Mouse (Mus musculus) CH12.LX (cell line): ENCODE results near the gene B4galt1. TPM values are rescaled to one million over a fixed set of nuclear protein-coding genes. Genes with fewer than 3 reads are reported as not detected.
A peak's percentile ranks its signal among the peaks of the same experiment; 100 is the strongest.

ENCODE experiments used
- DNase-seq: peaks from one replicate; pipeline ENCODE4 v3.0.0-alpha.2; 2013; ENCODE audit errors: extremely low read depth
- H3K27ac ChIP-seq: 2 replicates; pipeline ENCODE4 v1.5.1; 2012; ENCODE audit warnings: low read depth, mild to moderate bottlenecking, control low read depth, moderate library complexity; ENCODE audit not compliant: insufficient read depth
- H3K27me3 ChIP-seq: replicated peaks from 2 replicates; pipeline ENCODE3; 2012; ENCODE audit warnings: inconsistent platforms
- H3K36me3 ChIP-seq, 2 experiments: replicated peaks in 1 of 2; 2 replicates each; pipeline versions ENCODE3 to v1.6.1; 2012; ENCODE audit warnings: inconsistent platforms in 1 of 2, low read length in 1 of 2, mild to moderate bottlenecking in 1 of 2, mixed read lengths in 1 of 2, moderate library complexity in 1 of 2; ENCODE audit not compliant: control insufficient read depth in 1 of 2, insufficient read depth in 1 of 2
- H3K4me1 ChIP-seq, 2 experiments: 2 replicates each; pipeline ENCODE4 v1.6.1; 2012; ENCODE audit warnings: inconsistent platforms in 1 of 2, moderate library complexity in 1 of 2; ENCODE audit not compliant: insufficient read depth in 2 of 2, control insufficient read depth in 1 of 2
- H3K4me2 ChIP-seq: 2 replicates; pipeline ENCODE4 v1.6.1; 2012; ENCODE audit warnings: low read depth, mild to moderate bottlenecking, control low read depth; ENCODE audit not compliant: poor library complexity, insufficient read depth, severe bottlenecking
- H3K4me3 ChIP-seq, 3 experiments: fragments of 150-350 bp in 1 of 3; sonication (generic) in 1 of 3; replicated peaks in 1 of 3; 2 replicates each; pipeline versions ENCODE3 to v1.5.1; 2011 to 2012; ENCODE audit warnings: low read depth in 2 of 3, low read length in 2 of 3, mild to moderate bottlenecking in 2 of 3, moderate library complexity in 2 of 3, control low read depth in 1 of 3, improper control_type of control experiment in 1 of 3, inconsistent platforms in 1 of 3, mixed read lengths in 1 of 3; ENCODE audit not compliant: poor library complexity in 1 of 3
- H3K79me2 ChIP-seq: replicated peaks from 2 replicates; pipeline ENCODE4 v1.6.1; 2012; ENCODE audit warnings: mild to moderate bottlenecking, moderate library complexity; ENCODE audit not compliant: control insufficient read depth, poor library complexity, insufficient read depth, severe bottlenecking; ENCODE audit errors: extremely low read depth
- H3K9ac ChIP-seq: 2 replicates; pipeline ENCODE4 v1.6.1; 2012; ENCODE audit warnings: low read depth, mild to moderate bottlenecking, control low read depth, moderate library complexity; ENCODE audit not compliant: insufficient read depth
- H3K9me3 ChIP-seq: replicated peaks from 2 replicates; pipeline ENCODE3; 2012; ENCODE audit warnings: low read length, inconsistent platforms, mixed read lengths
- BHLHE40 ChIP-seq: IDR thresholded peaks from 2 replicates; pipeline ENCODE4 v1.6.1; 2011; ENCODE audit warnings: mild to moderate bottlenecking, low read depth, low read length, improper control_type of control experiment
- CHD1 ChIP-seq: IDR thresholded peaks from 2 replicates; pipeline ENCODE4 v1.6.1; 2012; ENCODE audit warnings: low read depth, low read length, improper control_type of control experiment, inconsistent platforms
- E2F4 ChIP-seq: IDR thresholded peaks from 2 replicates; pipeline ENCODE4 v1.6.1; 2011; ENCODE audit warnings: low read depth, low read length, improper control_type of control experiment; ENCODE audit not compliant: insufficient replicate concordance
- ETS1 ChIP-seq: conservative IDR thresholded peaks from 2 replicates; pipeline ENCODE4 v1.6.1; 2012; ENCODE audit warnings: low read depth, mild to moderate bottlenecking, inconsistent platforms, low read length, improper control_type of control experiment, moderate library complexity
- JUN ChIP-seq: IDR thresholded peaks from 2 replicates; pipeline ENCODE4 v1.6.1; 2011; ENCODE audit warnings: low read depth, mild to moderate bottlenecking, low read length, improper control_type of control experiment, moderate library complexity; ENCODE audit not compliant: insufficient read depth
- MAFK ChIP-seq: IDR thresholded peaks from 2 replicates; pipeline ENCODE4 v1.6.1; 2011; ENCODE audit warnings: low read length, improper control_type of control experiment; ENCODE audit not compliant: insufficient replicate concordance
- MAZ ChIP-seq: IDR thresholded peaks from 2 replicates; pipeline ENCODE4 v1.6.1; 2012; ENCODE audit warnings: low read depth, mild to moderate bottlenecking, inconsistent platforms, low read length, improper control_type of control experiment, moderate library complexity
- MEF2A ChIP-seq: IDR thresholded peaks from 2 replicates; pipeline ENCODE4 v1.6.1; 2014; ENCODE audit warnings: low read depth, mild to moderate bottlenecking, inconsistent platforms, low read length, improper control_type of control experiment, borderline replicate concordance
- MXI1 ChIP-seq: IDR thresholded peaks from 2 replicates; pipeline ENCODE4 v1.6.1; 2011; ENCODE audit warnings: mild to moderate bottlenecking, low read depth, low read length, improper control_type of control experiment
- NELFE ChIP-seq: IDR thresholded peaks from 2 replicates; pipeline ENCODE4 v1.6.1; 2011; ENCODE audit warnings: low read depth, low read length, improper control_type of control experiment
- NRF1 ChIP-seq: IDR thresholded peaks from 2 replicates; pipeline ENCODE4 v1.6.1; 2014; ENCODE audit warnings: low read depth, mild to moderate bottlenecking, inconsistent platforms, low read length, improper control_type of control experiment, moderate library complexity
- POLR2AphosphoS2 ChIP-seq: IDR thresholded peaks from 2 replicates; pipeline ENCODE4 v1.6.1; 2011; ENCODE audit warnings: low read depth, low read length, improper control_type of control experiment
- SMC3 ChIP-seq: IDR thresholded peaks from 2 replicates; pipeline ENCODE4 v1.6.1; 2011; ENCODE audit warnings: low read depth, low read length, improper control_type of control experiment
- TBP ChIP-seq: conservative IDR thresholded peaks from 2 replicates; pipeline ENCODE4 v1.6.1; 2011; ENCODE audit warnings: low read depth, low read length, improper control_type of control experiment
- ZNF384 ChIP-seq: IDR thresholded peaks from 2 replicates; pipeline ENCODE4 v1.6.1; 2012; ENCODE audit warnings: low read depth, low read length, improper control_type of control experiment, inconsistent platforms
- dilution Hi-C: fragments of 300-500 bp; cut with MboI; formaldehyde crosslinking; loops from 2 replicates; pipeline ENCODE4 v1.14.3; 2020; ENCODE audit warnings: low sequenced_read_pairs; ENCODE audit not compliant: extremely low pct_unique_long_range_greater_than_20kb, extremely low pct_ligation_motif_present
- in situ Hi-C: fragments of 300-500 bp; cut with MboI; formaldehyde crosslinking; loops from 3 replicates; pipeline ENCODE4 v1.14.3; 2019; ENCODE audit warnings: low sequenced_read_pairs, low pct_ligation_motif_present, low pct_unique_long_range_greater_than_20kb, mixed read lengths
- polyA plus RNA-seq: library from polyadenylated mRNA; unstranded; fragments of >175 nt; gene quantifications from 2 replicates; pipeline ENCODE4 v1.2.1, GENCODE M21; 2012; ENCODE audit warnings: low read depth; ENCODE audit not compliant: insufficient read length
- total RNA-seq, 2 experiments: library from RNA; depleted of rRNA; stranded (reverse); fragments of 300-350 nt in 1 of 2; fragments of >200 nt in 1 of 2; gene quantifications; 2 replicates each; pipeline ENCODE4 v1.2.3; 2012 to 2014

Gene B4galt1
- total and polyA plus RNA-seq, 3 experiments: 46.6 to 80.2 (median 66.6) TPM

GRCm38 (mm10) chr4:40899264-40899663, 45.5 kb upstream of the B4galt1 start:
- in situ Hi-C loops (no loop called here), dilution Hi-C loops (no loop called here)
- no peaks in the 10 kb centered on the region for H3K36me3 ChIP-seq
- H3K4me2 ChIP-seq: no peak overlapping the region
- peaks cover 10% of the 10 kb centered on the region for H3K9me3 ChIP-seq
- no peaks in the 10 kb centered on the region for H3K79me2 ChIP-seq
- TF ChIP-seq BHLHE40 (no peak), ETS1 (no peak), NRF1 (no peak), ZNF384 (no peak), JUN (no peak), MXI1 (no peak), NELFE (no peak), MAZ (no peak)
- H3K9ac ChIP-seq: no peak overlapping the region
- no peak overlapping the region for H3K27ac ChIP-seq
- no peak for DNase-seq
- no peak overlapping the region for H3K4me3 ChIP-seq
- peaks cover 0 to 6% of the 10 kb centered on the region in 2 experiments; a peak in 2 of 4 replicates for H3K4me1 ChIP-seq
- no peaks in the 10 kb centered on the region for H3K27me3 ChIP-seq

DNA sequence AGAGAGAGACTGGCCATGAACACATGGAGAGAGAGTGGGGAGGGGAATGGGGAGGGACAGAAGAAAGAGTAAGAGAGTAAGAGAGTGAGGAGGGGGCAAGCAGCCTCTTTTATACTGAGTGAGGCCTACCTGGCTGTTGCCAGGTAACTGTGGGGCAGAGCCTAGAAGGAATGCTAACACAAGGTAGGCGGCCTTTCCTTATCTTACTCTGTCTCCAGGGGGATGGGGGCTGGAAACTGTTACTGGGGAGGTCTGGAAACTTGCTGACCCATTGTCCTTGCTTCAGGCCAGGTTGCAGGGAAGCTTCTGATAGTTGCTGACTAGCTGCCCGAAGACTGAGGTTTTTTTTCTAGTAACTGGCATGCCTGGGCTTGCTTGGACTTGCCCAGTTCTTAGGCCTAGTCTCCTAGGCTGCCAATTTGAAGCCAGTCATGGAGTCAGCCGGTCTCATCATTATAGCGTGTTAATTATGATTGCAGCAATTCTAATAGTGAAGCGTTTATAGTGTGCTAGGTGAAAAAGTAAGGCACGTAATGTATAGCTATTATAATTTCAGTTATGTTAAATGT, 44.8 kb upstream of the B4galt1 start:
- TF ChIP-seq ETS1 (no peak), SMC3 (peak; percentile 9; the same call in 1 of the 2 replicates), CHD1 (peak; percentile 99), MEF2A (no peak), TBP (no peak), POLR2AphosphoS2 (no peak), ZNF384 (peak; percentile 82), MAFK (no peak), E2F4 (no peak), MXI1 (no peak)
- TF ChIP-seq, all 38 proteins: peak for 3
- no peak overlapping the region for H3K27ac ChIP-seq
- dilution Hi-C loops (no loop called here), in situ Hi-C loops (no loop called here)
- no peaks in the 10 kb centered on the region for H3K36me3 ChIP-seq
- no peaks in the 10 kb centered on the region for H3K27me3 ChIP-seq
- H3K4me2 ChIP-seq: no peak overlapping the region
- peaks cover 10% of the 10 kb centered on the region for H3K9me3 ChIP-seq
- no peak overlapping the region for H3K4me3 ChIP-seq
- peak; percentile 28 for DNase-seq
- no peak overlapping the region for H3K9ac ChIP-seq
- H3K4me1 ChIP-seq: peaks cover 0 to 6% of the 10 kb centered on the region in 2 experiments; a peak in 2 of 4 replicates
- H3K79me2 ChIP-seq: no peaks in the 10 kb centered on the region
